Mouse (Mus musculus) CH12.LX (cell line): ENCODE measurements at regions not wholly inside any gene's neighbourhood (a gene's known extent, or its start where the extent isn't known, plus 50 kb on each side); places are given as distances from the start of the nearest gene placed in this dataset.

Source experiments
- POLR2A ChIP-seq: IDR thresholded peaks from 2 replicates; pipeline ENCODE4 v1.6.1; 2011; ENCODE audit warnings: low read depth, mild to moderate bottlenecking, improper control_type of control experiment, low read length
- UBTF ChIP-seq: IDR thresholded peaks from 2 replicates; pipeline ENCODE4 v1.6.1; 2012; ENCODE audit warnings: low read depth, mild to moderate bottlenecking, inconsistent platforms, low read length, improper control_type of control experiment, moderate library complexity

- TF ChIP-seq POLR2A (no peak), UBTF (no peak)
Measured at GRCm38 (mm10) chr19:56063099-56063498, 223.8 kb upstream of the Habp2 start.
